Mouse (Mus musculus) E14TG2a.4 (cell line): ENCODE data around the gene Dpep1.

ENCODE experiments used
- CTCF ChIP-seq: conservative IDR thresholded peaks from 2 replicates; pipeline ENCODE4 v1.5.1; 2014; ENCODE audit warnings: low read length
- POU5F1 ChIP-seq: IDR thresholded peaks from 2 replicates; pipeline ENCODE4 v1.6.1; 2014; ENCODE audit warnings: low read length, borderline replicate concordance

- TF ChIP-seq CTCF (no peak), POU5F1 (no peak)
Measured at GRCm38 (mm10) chr8:123228416-123228815, 42.4 kb downstream of the Dpep1 start.
